Mouse (Mus musculus): ENCODE data around the gene Npepl1.

Npepl1 gene

GRCm38 (mm10) chr2:174109991-174110782 is at the start of gene Npepl1:
Npepl1 (plus strand) TSS chr2:174110349.
- peak; percentile 43 to 70 for DNase-seq (ENCODE audit: low spot score in 2 of 2)

DNA sequence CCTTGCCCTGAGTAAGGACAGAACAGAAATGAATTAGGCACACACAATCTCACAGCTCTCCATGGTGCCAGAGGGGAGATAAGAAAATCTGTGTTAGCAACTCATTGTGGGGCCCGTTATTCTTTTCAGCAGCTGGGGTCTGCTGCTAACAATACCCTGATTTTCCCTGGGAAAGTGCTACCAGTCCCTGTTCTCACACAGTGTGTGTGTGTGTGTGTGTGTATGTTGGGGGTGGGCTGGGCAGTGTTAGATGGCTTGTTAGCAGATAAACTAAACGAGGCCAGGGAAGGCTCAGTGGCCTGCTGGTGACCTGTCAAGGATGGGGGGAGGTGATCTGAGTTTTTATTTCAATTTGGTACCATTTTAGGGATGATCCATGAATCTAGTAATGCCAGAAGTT is 48.9 kb upstream of the Npepl1 start:
- no peak for DNase-seq (ENCODE audit: low spot score in 2 of 2)

GRCm38 (mm10) chr2:174063074-174063473 is 47.1 kb upstream of the Npepl1 start:
- no peak for DNase-seq (ENCODE audit: low spot score in 2 of 2)

DNA sequence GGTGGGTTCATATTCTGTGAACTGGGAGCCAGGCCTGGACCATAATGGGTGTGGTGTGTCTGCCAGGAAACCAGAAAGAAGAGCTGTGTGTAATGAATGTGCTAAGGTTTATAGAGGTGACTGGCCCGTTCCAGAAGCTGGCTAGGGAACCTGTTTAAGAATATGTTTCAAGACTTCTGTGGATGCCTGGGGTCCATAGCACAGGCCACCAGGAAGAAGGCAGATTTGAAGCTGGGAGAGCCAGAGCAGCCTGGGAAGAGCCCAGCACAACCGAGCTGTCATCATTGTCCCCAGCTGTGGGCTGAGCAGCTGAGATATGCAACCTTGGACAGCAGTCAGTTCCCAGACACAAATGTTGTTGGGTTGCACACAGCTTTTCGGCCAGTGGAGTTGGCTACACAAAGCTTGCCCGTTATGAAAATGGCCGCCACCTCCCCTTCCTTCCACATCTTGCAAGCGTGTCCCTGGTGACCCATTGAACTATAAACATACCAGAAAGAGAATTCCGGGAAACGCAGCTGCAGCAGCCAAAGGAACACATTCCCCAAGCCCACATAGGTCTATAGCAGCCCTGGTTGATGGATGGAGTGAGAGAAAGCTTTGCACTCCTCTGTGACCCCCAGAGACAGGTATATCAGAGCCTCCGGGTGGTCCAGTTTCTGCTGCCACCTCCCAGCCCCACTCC is 46.5 kb upstream of the Npepl1 start:
- DNase-seq (ENCODE audit: low spot score in 2 of 2): no peak

DNA sequence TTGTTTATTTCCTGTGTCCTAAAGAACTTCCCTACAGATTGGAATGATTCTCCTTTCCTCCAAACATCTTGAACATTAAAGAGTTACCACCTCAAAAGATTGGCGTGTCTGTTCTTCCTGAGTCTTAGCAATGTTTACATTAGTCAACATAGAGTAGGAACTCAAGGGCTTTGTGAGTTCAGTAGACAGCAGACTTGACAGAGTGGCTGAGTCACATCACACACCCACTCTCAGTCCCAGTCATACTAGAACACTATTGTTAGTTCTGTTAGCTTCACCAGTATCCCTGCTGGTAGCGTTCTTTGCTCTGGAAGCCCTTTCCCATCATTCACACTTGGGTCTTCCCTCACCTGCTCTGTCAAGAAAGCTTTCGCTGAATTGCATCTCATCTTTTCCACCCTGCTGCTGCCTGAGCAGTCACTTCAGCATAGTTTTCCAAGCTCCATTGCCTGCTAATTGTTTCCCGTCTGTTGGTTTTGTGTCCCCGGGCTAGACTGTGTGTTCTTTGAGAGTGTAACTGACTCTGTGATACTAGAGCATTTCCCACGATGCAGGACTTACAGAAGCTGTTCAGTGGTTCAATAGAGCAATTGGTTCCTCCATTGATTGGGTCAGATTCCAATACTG is 42.2 kb upstream of the Npepl1 start:
- no peak for DNase-seq (ENCODE audit: low spot score in 2 of 2)

GRCm38 (mm10) chr2:174069532-174070049 is 40.6 kb upstream of the Npepl1 start:
- no peak for DNase-seq (ENCODE audit: low spot score in 2 of 2)

DNA sequence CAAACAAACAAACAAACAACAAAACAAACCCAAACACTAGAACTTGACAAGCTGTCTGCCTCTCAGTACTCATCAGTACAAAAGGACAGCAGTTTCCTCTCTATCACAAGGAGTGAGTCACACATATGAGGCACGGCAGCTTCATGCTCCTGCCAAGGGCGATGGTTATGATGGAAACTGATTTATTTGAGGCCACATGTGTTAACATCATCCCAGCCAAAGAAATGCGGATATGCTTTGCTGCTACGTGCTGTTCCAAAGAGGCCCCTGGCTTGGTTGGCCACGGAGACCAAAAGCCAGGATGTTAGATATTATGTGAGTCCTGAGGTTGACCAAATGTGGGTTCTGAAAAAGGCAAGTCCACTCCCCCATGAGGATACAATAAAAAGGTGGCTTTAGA is 38.7 kb upstream of the Npepl1 start:
- no peak for DNase-seq (ENCODE audit: low spot score in 2 of 2)

DNA sequence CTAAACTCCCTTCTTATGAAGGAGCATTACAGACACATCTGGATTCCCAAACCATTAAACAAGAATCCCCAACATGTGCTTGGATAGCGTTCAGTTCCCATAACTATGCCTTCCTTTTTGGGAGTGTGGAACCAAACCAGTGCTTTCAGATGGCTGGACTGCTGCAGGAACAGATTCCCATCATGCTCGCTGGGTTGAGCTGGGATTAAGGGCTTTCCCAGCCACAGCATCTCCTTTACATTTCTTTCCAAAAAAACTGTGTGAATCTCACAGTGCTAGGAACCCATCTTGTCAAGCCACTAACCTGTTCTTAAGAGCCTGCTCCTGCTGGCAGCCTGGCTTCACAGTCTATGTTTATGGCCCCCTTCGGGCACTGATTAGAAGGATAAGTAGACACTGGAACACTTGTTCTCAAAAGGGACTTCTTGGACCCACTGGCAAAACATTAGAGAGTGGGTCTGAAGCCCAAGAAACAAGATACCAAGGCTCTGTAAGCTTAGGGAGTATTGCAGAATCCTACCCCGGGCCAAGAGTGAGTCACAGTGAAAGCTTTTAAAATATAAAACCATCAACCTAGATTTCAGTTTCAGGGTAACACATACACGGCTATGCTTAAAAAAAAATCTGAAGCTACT is 36.9 kb upstream of the Npepl1 start:
- DNase-seq (ENCODE audit: low spot score in 2 of 2): no peak

- DNase-seq (ENCODE audit: low spot score in 2 of 2): no peak
Observed at GRCm38 (mm10) chr2:174074621-174075020, 35.5 kb upstream of the Npepl1 start.

GRCm38 (mm10) chr2:174075072-174075570 is 35.0 kb upstream of the Npepl1 start:
- DNase-seq (ENCODE audit: low spot score in 2 of 2): peak; percentile 22 to 29

GRCm38 (mm10) chr2:174075673-174076432 is 34.3 kb upstream of the Npepl1 start, which contains the start of gene Stx16:
Stx16 (plus strand) TSS chr2:174076308.
- DNase-seq (ENCODE audit: low spot score in 2 of 2): peak; percentile 82 to 88

DNA sequence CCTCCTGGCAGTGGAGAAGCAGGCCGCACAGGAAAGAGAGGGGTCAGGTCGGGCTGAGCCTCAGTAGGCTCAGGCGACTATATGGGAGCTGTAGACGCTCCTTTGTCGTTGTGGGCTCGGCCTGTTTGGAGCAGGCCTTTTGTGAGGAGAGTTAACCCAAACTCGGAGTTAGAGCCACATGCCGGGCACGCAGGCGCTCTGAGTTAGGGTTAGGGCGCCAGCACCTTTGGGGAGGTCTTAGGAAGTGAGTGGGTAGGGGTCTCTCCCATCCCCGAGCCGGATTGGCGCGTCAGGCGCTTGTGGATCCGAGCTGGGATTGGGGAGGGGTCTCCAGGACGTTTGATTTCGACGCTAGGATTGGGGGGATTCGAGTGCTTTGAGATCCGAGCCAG is 33.7 kb upstream of the Npepl1 start:
- DNase-seq (ENCODE audit: low spot score in 2 of 2): peak in 1 of 2 experiments; percentile 31

DNA sequence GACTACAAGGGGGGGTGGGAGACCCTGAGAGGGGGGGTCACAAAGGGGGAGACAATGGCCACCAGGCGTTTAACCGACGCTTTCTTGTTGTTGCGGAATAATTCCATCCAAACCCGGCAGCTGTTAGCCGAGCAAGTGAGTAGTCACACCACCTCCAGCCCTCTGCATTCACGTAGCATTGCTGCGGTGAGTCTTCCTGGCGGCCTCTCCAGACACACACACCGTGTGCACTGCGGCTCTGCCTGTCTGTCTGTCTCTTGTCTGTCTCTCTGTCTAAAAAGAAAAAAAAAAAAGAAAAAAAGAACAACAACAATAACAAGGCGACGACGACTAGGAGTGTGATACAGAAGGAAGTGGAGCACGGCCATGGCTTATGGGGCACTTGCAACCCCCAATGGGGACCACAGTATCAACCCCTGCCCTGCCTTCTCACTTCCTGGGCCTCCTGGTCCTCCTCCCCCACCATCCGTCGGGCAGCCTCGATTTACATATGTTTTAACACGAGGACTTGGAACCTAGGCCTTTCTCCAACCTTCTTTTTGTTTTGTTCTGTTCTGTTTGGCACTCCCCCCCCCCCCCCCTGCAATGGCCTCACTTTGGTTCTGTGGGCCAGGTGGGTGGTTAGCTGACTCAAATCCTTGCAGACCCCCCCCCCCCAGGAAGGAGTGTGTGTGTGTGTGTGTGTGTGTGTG is 33.0 kb upstream of the Npepl1 start:
- DNase-seq (ENCODE audit: low spot score in 2 of 2): peak; percentile 50 to 57

DNA sequence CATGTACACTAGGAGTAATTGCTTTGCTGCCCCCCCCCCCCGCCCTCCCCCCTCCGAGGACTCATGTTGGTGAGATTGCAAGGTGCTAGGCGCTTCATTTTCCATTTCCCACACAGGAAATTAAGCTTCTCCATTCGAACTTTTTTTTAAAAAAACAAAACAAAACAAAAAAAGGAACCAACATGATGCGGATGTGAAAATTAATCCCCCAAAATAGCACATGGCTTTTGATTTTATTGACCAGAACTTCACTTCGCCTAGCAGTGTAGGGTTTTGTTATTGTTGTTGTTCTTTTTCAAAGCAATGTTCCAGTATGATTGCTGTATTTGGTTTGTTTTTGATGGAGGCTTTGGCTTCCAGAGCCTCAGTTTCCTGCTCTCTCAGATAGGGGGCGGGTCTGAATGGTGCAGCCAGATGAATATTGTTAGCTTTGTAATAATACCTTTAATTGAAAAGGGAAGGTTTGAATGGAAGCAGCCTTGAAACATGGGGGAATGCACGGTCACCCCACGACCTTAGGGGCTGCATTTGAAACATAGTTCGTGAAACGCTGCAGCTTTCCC is 32.3 kb upstream of the Npepl1 start:
- no peak for DNase-seq (ENCODE audit: low spot score in 2 of 2)

- no peak for DNase-seq (ENCODE audit: low spot score in 2 of 2)
Observed at GRCm38 (mm10) chr2:174081833-174082232, 28.3 kb upstream of the Npepl1 start.

- DNase-seq (ENCODE audit: low spot score in 2 of 2): no peak
Observed at GRCm38 (mm10) chr2:174082380-174082918, 27.7 kb upstream of the Npepl1 start.

- no peak for DNase-seq (ENCODE audit: low spot score in 2 of 2)
Observed at GRCm38 (mm10) chr2:174095086-174095485, 15.1 kb upstream of the Npepl1 start.

- DNase-seq (ENCODE audit: low spot score in 2 of 2): no peak
Observed at GRCm38 (mm10) chr2:174102399-174102798, 7.8 kb upstream of the Npepl1 start.

- DNase-seq (ENCODE audit: low spot score in 2 of 2): no peak
Observed at GRCm38 (mm10) chr2:174103527-174103926, 6.6 kb upstream of the Npepl1 start.

DNA sequence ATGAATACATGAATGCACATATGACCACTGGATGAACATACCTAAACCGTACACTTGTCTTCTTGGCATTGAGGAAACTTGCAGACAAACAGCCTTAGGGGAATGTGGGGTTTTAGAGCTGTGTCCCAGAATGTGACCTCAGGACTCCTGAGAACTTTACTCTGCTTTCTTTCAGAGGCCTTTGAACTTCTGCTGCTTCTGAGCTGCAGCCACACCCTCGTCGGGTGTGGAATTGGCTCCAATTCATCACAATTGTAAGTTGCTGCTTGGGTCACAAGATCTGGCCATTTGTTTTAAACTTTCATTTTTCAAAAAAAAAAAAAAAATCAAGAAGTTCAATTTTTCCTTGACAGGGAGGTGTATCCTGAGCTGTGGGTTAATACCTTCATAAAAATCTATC is 2.8 kb upstream of the Npepl1 start:
- DNase-seq (ENCODE audit: low spot score in 2 of 2): no peak

Measured in thymus, postnatal 10 days (tissue).